Mouse (Mus musculus): Measurements from ENCODE around the gene Anks6. TPM values are rescaled to one million over a fixed set of nuclear protein-coding genes. Genes with fewer than 3 reads are reported as not detected.

The Anks6 gene
- polyA plus RNA-seq, 1 experiment from 2014 or later, result 4.8 TPM

DNA sequence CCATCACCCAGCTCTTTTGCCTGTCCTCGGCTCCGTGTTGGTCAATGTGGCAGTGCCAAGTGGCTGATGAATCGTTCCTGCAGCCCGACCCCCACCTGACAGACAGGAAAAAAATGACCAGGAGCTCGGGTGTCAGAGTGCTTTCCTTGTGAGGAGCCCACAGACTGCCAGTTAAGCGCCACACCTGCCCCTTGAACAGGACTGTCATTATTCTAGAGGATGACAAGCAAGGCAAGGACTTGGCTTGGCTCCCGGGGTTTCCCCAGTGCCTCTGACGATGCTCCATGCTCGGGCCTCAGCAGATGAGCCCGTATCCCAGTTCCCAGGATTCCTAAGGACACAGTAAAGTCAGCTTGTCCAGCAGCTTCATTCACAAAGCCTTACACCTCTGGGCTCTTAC lies 44.8 kb downstream of the Anks6 start:
- peaks cover 3% of the 10 kb centered on the region; the same call in 1 of the 2 replicates for H3K36me3 ChIP-seq (ENCODE audit: control insufficient read depth, insufficient read depth, low read length)
- no peak overlapping the region for H3K4me2 ChIP-seq (replicated peaks; ENCODE audit: low read depth, low read length)
- no peaks in the 10 kb centered on the region for H3K9me3 ChIP-seq (ENCODE audit: control insufficient read depth, low read depth, low read length)
- H3K27ac ChIP-seq (ENCODE audit: low read length), result no peak overlapping the region
- peaks cover 5% of the 10 kb centered on the region; the same call in 1 of the 2 replicates for H3K4me1 ChIP-seq (ENCODE audit: control insufficient read depth, insufficient read depth, low read length)
- H3K27me3 ChIP-seq (ENCODE audit: control insufficient read depth, insufficient read depth, low read length), result no peaks in the 10 kb centered on the region
- ATAC-seq (ENCODE audit: insufficient number of reproducible peaks, insufficient read depth, low FRiP score, low read depth), result no peak
- 30% methylated on average over 10 of the region's 10 CpGs for WGBS
- H3K4me3 ChIP-seq (ENCODE audit: low read depth, low read length), result no peak overlapping the region
- no peak overlapping the region for H3K9ac ChIP-seq (replicated peaks; ENCODE audit: low read depth, low read length)

GRCm38 (mm10) chr4:47010400-47011231 lies 46.6 kb downstream of the Anks6 start:
- Histone ChIP-seq H3K4me1 (ENCODE audit: control insufficient read depth, insufficient read depth, low read length) (peaks cover 5% of the 10 kb centered on the region; the same call in 1 of the 2 replicates), H3K36me3 (ENCODE audit: control insufficient read depth, insufficient read depth, low read length) (no peaks in the 10 kb centered on the region), H3K27me3 (ENCODE audit: control insufficient read depth, insufficient read depth, low read length) (no peaks in the 10 kb centered on the region), H3K9ac (replicated peaks; ENCODE audit: low read depth, low read length) (no peak overlapping the region), H3K9me3 (ENCODE audit: control insufficient read depth, low read depth, low read length) (no peaks in the 10 kb centered on the region), H3K4me2 (replicated peaks; ENCODE audit: low read depth, low read length) (peak overlapping the region; percentile 22; the same call in 1 of the 2 replicates), H3K4me3 (ENCODE audit: low read depth, low read length) (no peak overlapping the region), H3K27ac (ENCODE audit: low read length) (no peak overlapping the region)
- 33% methylated on average over 12 of the region's 12 CpGs for WGBS
- no peak for ATAC-seq (ENCODE audit: insufficient number of reproducible peaks, insufficient read depth, low FRiP score, low read depth)

DNA sequence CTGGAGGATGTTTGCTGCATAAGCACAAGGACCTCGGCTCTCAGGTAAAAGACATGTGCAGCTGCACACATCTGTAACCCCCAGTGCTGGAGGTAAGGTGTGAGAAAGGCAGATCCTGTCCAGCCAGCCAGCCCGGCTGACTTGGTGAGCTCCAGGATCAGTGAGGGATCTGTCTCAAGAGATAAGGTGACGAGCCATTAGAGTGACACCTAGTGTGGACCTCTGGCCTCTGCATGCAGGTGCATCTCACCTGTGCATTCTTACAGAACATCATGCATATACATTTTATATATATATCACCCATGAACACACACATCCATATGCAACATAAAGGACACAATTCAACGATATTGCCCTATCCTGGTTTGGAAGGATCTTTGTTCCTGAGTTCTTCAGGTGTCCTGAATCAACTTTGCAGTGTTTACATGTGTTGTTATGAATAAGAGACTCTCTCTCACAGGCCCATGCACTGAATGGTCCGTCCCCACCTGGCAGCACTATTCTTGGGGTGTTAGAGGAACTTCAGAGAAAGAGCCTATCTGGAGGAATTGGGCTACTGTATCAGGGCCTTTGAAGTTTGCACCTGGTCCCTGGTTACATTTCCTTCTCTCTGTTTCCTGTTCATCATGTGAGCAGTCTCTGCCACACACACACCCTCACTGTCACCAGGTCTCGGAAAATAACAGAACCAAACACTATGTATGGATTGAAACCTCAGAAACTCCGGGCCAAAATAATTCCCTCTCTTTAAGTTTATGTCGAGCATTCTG lies 56.4 kb downstream of the Anks6 start:
- H3K9ac ChIP-seq (replicated peaks; ENCODE audit: low read depth, low read length), result no peak overlapping the region
- H3K27ac ChIP-seq (ENCODE audit: low read length), result no peak overlapping the region
- ATAC-seq (ENCODE audit: insufficient number of reproducible peaks, insufficient read depth, low FRiP score, low read depth), result no peak
- no peaks in the 10 kb centered on the region for H3K36me3 ChIP-seq (ENCODE audit: control insufficient read depth, insufficient read depth, low read length)
- H3K4me1 ChIP-seq (ENCODE audit: control insufficient read depth, insufficient read depth, low read length), result no peaks in the 10 kb centered on the region
- WGBS, result 60% methylated on average over 8 of the region's 8 CpGs
- no peak overlapping the region for H3K4me3 ChIP-seq (ENCODE audit: low read depth, low read length)
- no peaks in the 10 kb centered on the region for H3K9me3 ChIP-seq (ENCODE audit: control insufficient read depth, low read depth, low read length)
- no peak overlapping the region for H3K4me2 ChIP-seq (replicated peaks; ENCODE audit: low read depth, low read length)
- no peaks in the 10 kb centered on the region for H3K27me3 ChIP-seq (ENCODE audit: control insufficient read depth, insufficient read depth, low read length)

GRCm38 (mm10) chr4:46997969-46998368 lies 59.3 kb downstream of the Anks6 start:
- Histone ChIP-seq H3K4me1 (ENCODE audit: control insufficient read depth, insufficient read depth, low read length) (no peaks in the 10 kb centered on the region), H3K4me2 (replicated peaks; ENCODE audit: low read depth, low read length) (no peak overlapping the region), H3K9me3 (ENCODE audit: control insufficient read depth, low read depth, low read length) (no peaks in the 10 kb centered on the region), H3K4me3 (ENCODE audit: low read depth, low read length) (no peak overlapping the region), H3K36me3 (ENCODE audit: control insufficient read depth, insufficient read depth, low read length) (no peaks in the 10 kb centered on the region), H3K9ac (replicated peaks; ENCODE audit: low read depth, low read length) (no peak overlapping the region), H3K27ac (ENCODE audit: low read length) (no peak overlapping the region), H3K27me3 (ENCODE audit: control insufficient read depth, insufficient read depth, low read length) (0 out of 2 replicates have a peak, but pooled peaks cover 4% of the 10 kb centered on the region)
- 77% methylated on average over 2 of the region's 2 CpGs for WGBS
- ATAC-seq (ENCODE audit: insufficient number of reproducible peaks, insufficient read depth, low FRiP score, low read depth), result no peak

DNA sequence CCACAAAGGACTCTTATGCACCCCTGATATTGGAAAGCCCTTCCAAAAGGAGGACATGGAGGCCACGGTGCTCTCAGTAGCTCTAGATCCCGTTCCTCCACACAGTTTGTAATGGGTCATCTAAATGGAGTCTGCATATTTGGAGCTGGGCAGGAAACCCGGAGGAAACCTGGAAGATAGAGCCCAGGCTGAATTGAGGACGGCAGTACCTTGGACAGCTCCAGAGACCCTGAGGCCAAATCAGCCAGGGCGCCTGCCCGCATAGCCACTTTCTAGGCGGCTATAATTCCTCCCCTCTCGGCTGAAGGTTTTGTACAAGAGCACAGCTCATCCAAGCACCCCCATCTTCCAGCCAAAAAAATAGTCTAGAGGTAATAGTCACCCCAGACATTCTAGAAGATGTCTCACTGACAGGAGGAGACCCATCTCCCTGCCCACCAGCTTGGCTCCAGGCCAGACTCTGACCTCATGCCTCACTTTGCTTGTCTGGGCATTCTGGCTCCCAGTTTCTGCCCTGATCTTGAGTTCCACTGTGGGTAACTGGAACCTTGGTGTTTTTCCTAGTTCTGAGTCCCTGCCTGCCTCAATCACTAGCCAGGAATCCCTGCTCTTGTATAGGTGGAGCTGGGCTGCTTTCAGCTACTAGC lies 64.3 kb downstream of the Anks6 start:
- peaks cover 5% of the 10 kb centered on the region; the same call in 1 of the 2 replicates for H3K4me1 ChIP-seq (ENCODE audit: control insufficient read depth, insufficient read depth, low read length)
- H3K9me3 ChIP-seq (ENCODE audit: control insufficient read depth, low read depth, low read length), result no peaks in the 10 kb centered on the region
- H3K27ac ChIP-seq (ENCODE audit: low read length), result no peak overlapping the region
- H3K27me3 ChIP-seq (ENCODE audit: control insufficient read depth, insufficient read depth, low read length), result peaks cover 44% of the 10 kb centered on the region
- H3K36me3 ChIP-seq (ENCODE audit: control insufficient read depth, insufficient read depth, low read length), result no peaks in the 10 kb centered on the region
- ATAC-seq (ENCODE audit: insufficient number of reproducible peaks, insufficient read depth, low FRiP score, low read depth), result no peak
- no peak overlapping the region for H3K9ac ChIP-seq (replicated peaks; ENCODE audit: low read depth, low read length)
- no peak overlapping the region for H3K4me3 ChIP-seq (ENCODE audit: low read depth, low read length)
- 5% methylated on average over 8 of the region's 8 CpGs for WGBS
- H3K4me2 ChIP-seq (replicated peaks; ENCODE audit: low read depth, low read length), result no peak overlapping the region

GRCm38 (mm10) chr4:46991959-46992316 lies 65.3 kb downstream of the Anks6 start:
- peaks cover 44% of the 10 kb centered on the region for H3K27me3 ChIP-seq (ENCODE audit: control insufficient read depth, insufficient read depth, low read length)
- no peaks in the 10 kb centered on the region for H3K36me3 ChIP-seq (ENCODE audit: control insufficient read depth, insufficient read depth, low read length)
- H3K9me3 ChIP-seq (ENCODE audit: control insufficient read depth, low read depth, low read length), result no peaks in the 10 kb centered on the region
- peak overlapping the region; percentile 92 for H3K4me2 ChIP-seq (replicated peaks; ENCODE audit: low read depth, low read length)
- H3K4me3 ChIP-seq (ENCODE audit: low read depth, low read length), result peak overlapping the region; percentile 42
- no peak overlapping the region for H3K27ac ChIP-seq (ENCODE audit: low read length)
- under 1% methylated on average over 31 of the region's 31 CpGs for WGBS
- no peak for ATAC-seq (ENCODE audit: insufficient number of reproducible peaks, insufficient read depth, low FRiP score, low read depth)
- H3K9ac ChIP-seq (replicated peaks; ENCODE audit: low read depth, low read length), result no peak overlapping the region; the same call in 1 of the 2 replicates
- peaks cover 5% of the 10 kb centered on the region; the same call in 1 of the 2 replicates for H3K4me1 ChIP-seq (ENCODE audit: control insufficient read depth, insufficient read depth, low read length)

DNA sequence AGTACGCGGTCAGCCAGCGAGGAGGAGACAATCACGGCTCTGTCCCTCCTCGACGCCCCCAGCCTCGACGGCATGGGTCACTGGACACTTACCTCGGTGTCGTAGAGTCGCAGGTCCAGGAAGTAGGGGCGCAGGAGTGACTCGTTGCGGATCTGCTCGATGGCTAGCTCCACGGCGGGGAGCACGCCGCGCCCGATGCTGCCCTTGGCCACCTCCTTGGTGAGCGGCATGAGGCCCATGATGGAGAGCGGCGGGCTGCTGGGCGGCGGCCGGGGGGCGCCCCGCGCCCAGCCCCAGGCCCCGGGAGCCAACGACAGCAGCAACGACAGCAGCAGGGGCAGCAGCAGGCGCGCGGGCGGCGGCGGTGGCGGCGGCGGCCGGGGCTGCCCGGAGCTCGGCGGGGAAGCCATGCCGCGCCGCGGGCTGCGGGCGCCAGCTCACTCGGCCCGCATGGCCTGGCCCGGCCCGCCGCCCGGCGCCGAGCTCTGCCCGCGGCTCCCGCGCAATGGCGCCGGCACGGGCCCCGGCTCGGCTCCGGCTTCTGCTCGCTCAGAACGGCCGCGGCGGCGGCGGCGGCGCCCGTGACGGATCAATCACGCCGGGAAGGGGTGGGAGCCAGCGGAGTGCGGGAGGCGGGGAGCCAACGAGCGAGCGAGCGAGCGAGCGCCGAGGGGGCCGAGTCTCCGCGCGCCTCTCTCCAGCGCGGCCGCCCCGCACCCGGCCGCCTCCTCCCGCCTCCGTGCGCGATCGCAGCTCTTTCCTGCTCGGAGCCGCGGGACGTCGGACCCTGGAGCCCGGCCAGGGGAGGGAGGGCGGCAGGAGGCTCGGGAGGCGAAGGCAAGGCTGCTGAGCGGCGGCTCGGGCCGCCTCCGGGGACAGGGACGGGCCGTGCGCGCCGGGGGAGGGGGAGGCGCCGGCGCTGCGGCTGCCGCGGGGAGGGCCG lies 65.9 kb downstream of the Anks6 start, which contains the start of gene Gabbr2:
TSS of gene Gabbr2 (minus strand) at position 858 of the 943 bp plus-strand sequence.
- Histone ChIP-seq H3K9me3 (ENCODE audit: control insufficient read depth, low read depth, low read length) (no peaks in the 10 kb centered on the region), H3K4me3 (ENCODE audit: low read depth, low read length) (peak within 1 kb of the TSS; percentile 42), H3K4me2 (replicated peaks; ENCODE audit: low read depth, low read length) (peak within 1 kb of the TSS; percentile 92), H3K4me1 (ENCODE audit: control insufficient read depth, insufficient read depth, low read length) (peaks cover 5% of the 10 kb centered on the region; the same call in 1 of the 2 replicates), H3K9ac (replicated peaks; ENCODE audit: low read depth, low read length) (no peak within 1 kb of the TSS; the same call in 1 of the 2 replicates), H3K36me3 (ENCODE audit: control insufficient read depth, insufficient read depth, low read length) (no peaks in the 10 kb centered on the region), H3K27me3 (ENCODE audit: control insufficient read depth, insufficient read depth, low read length) (peaks cover 44% of the 10 kb centered on the region), H3K27ac (ENCODE audit: low read length) (no peak within 1 kb of the TSS)
- under 1% methylated on average over 98 of the region's 134 CpGs for WGBS
- ATAC-seq (ENCODE audit: insufficient number of reproducible peaks, insufficient read depth, low FRiP score, low read depth), result no peak
